Comparison of ENCODE assay signal across 33 mouse cellular contexts in the genomic region with DNA sequence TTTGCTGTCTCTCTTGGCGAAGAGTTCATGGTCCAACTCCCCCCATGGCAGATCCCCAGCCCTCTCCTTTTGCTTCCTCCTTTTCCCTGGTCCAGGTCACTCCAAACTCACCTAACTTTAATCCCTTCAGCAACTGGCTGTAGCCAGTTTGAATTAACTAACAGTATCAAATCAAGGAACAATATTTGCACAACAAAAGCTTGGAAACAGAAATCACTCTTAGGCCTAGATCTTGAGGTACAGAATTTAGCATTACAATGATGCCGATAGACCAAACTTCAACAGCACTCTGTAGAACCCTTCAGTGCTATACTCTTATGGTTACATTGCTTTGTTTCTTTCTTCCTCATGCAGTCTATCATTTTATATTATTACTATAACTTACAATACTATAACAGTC.
"Had no signal": no experiment of that assay in that cellular context is flagged by ENCODE, and none has a peak within 500 bp of the region (broad histone marks: within the 10 kb centered on the region; RNA-seq: fewer than 3 reads in every experiment).

No protein-coding gene starts in this region.

- H3K4me3 ChIP-seq: heart, embryonic 12.5 days; heart, embryonic 13.5 days; heart, embryonic 15.5 days; hindbrain, embryonic 10.5 days; hindbrain, embryonic 12.5 days; hindbrain, embryonic 13.5 days; hindbrain, embryonic 15.5 days; intestine, embryonic 15.5 days; kidney, embryonic 15.5 days; layer of hippocampus, adult 2 months; left cerebral cortex, adult 2 months had no signal

- DNase-seq: heart, postnatal 10 days; heart, postnatal 14 days; heart, postnatal 36 days; heart, postnatal 4 days; kidney, adult 11 months; kidney, adult 18-20 months; kidney, adult 2 months; kidney, adult 8-10 months; kidney, adult 9 months; kidney, postnatal 10 days; kidney, postnatal 14 days; kidney, postnatal 25 days; kidney, postnatal 36 days; kidney, postnatal 4 days; layer of hippocampus, adult 9-11 months; layer of hippocampus, postnatal 36 days had no signal

- H3K4me2 ChIP-seq: heart, embryonic 12.5 days; heart, embryonic 13.5 days; heart, embryonic 15.5 days; hindbrain, embryonic 12.5 days; hindbrain, embryonic 13.5 days; hindbrain, embryonic 14.5 days; hindbrain, embryonic 15.5 days; intestine, embryonic 15.5 days; kidney, embryonic 15.5 days had no signal

- H3K27me3 ChIP-seq: heart, embryonic 12.5 days; heart, embryonic 13.5 days; heart, embryonic 15.5 days; hindbrain, embryonic 12.5 days; hindbrain, embryonic 13.5 days; hindbrain, embryonic 15.5 days; intestine, embryonic 15.5 days; kidney, embryonic 15.5 days had no signal

- H3K36me3 ChIP-seq: heart, embryonic 12.5 days; heart, embryonic 13.5 days; heart, embryonic 15.5 days; hindbrain, embryonic 10.5 days; hindbrain, embryonic 12.5 days; hindbrain, embryonic 13.5 days; hindbrain, embryonic 15.5 days; intestine, embryonic 15.5 days; kidney, embryonic 15.5 days had no signal

- H3K9ac ChIP-seq: heart, embryonic 12.5 days; heart, embryonic 13.5 days; heart, embryonic 15.5 days; hindbrain, embryonic 12.5 days; hindbrain, embryonic 13.5 days; hindbrain, embryonic 14.5 days; hindbrain, embryonic 15.5 days; intestine, embryonic 15.5 days; kidney, embryonic 15.5 days had no signal

- H3K27ac ChIP-seq: heart, embryonic 13.5 days; heart, embryonic 15.5 days; hindbrain, embryonic 10.5 days; hindbrain, embryonic 12.5 days; hindbrain, embryonic 13.5 days; hindbrain, embryonic 14.5 days; hindbrain, embryonic 15.5 days; hindbrain, postnatal 0 days; intestine, embryonic 15.5 days; kidney, embryonic 15.5 days; kidney, postnatal 0 days; layer of hippocampus, adult 2 months; left cerebral cortex, adult 2 months had no signal

- H3K9me3 ChIP-seq: heart, embryonic 12.5 days; heart, embryonic 13.5 days; heart, embryonic 15.5 days; hindbrain, embryonic 10.5 days; hindbrain, embryonic 12.5 days; hindbrain, embryonic 13.5 days; hindbrain, embryonic 15.5 days; intestine, embryonic 15.5 days; kidney, embryonic 15.5 days had no signal

- H3K4me1 ChIP-seq: heart, embryonic 12.5 days; heart, embryonic 13.5 days; heart, embryonic 15.5 days; hindbrain, embryonic 10.5 days; hindbrain, embryonic 12.5 days; hindbrain, embryonic 13.5 days; hindbrain, embryonic 15.5 days; intestine, embryonic 15.5 days; kidney, embryonic 15.5 days had no signal

- ATAC-seq: hindbrain, postnatal 0 days; inflammation-experienced regulatory T-cells, adult 6 months; intestine, embryonic 15.5 days; intestine, embryonic 16.5 days; intestine, postnatal 0 days had no signal
